7 mouse cellular contexts compared by ENCODE assay signal in genomic region chr5:122157827-122158381, GRCm38 (mm10). TPM values are rescaled to one million over a fixed set of nuclear protein-coding genes. Genes with fewer than 3 reads are reported as not detected.
DNase-seq lines count a peak whose midpoint lies in the region; ATAC-seq lines count a peak whose summit lies in the region.

Ppp1cc (plus strand) TSS chr5:122158278.

- ATAC-seq in intestine, embryonic 16.5 days, result peak; percentile 90
- peak; percentile 93 for ATAC-seq in midbrain, embryonic 13.5 days

- peak within 1 kb of the TSS; percentile 91 for H3K27ac ChIP-seq in intestine, embryonic 16.5 days (ENCODE audit: low read length)
- peak within 1 kb of the TSS; percentile 95 for H3K27ac ChIP-seq in limb, embryonic 10.5 days
- H3K27ac ChIP-seq in midbrain, embryonic 13.5 days, result peak within 1 kb of the TSS; percentile 89

- H3K9me3 ChIP-seq in intestine, embryonic 16.5 days (ENCODE audit: control insufficient read depth, low read length), result no peaks in the 10 kb centered on the region
- H3K9me3 ChIP-seq in limb, embryonic 10.5 days (replicated peaks), result no peaks in the 10 kb centered on the region
- no peaks in the 10 kb centered on the region for H3K9me3 ChIP-seq in midbrain, embryonic 13.5 days

- WGBS in intestine, embryonic 16.5 days, result under 1% methylated on average over 50 of the region's 54 CpGs
- 1% methylated on average over 54 of the region's 54 CpGs for WGBS in limb, embryonic 10.5 days
- WGBS in midbrain, embryonic 13.5 days, result under 1% methylated on average over 51 of the region's 54 CpGs

- peak within 1 kb of the TSS; percentile 88 for H3K9ac ChIP-seq in intestine, embryonic 16.5 days (ENCODE audit: low read depth, low read length)
- H3K9ac ChIP-seq in midbrain, embryonic 13.5 days (replicated peaks), result peak within 1 kb of the TSS; percentile 98

- DNase-seq in adrenal gland, adult 2 months, result peak; percentile 95
- DNase-seq in embryo, embryonic 11 days, result peak; percentile 98
- DNase-seq in gastrocnemius, postnatal 4 days (ENCODE audit: low spot score in 2 of 2), result peak; percentile 92 to 94
- peak; percentile 99 for DNase-seq in limb, embryonic 10.5 days (ENCODE audit: low spot score)
- peak; percentile 83 for DNase-seq in spleen, adult 12 weeks (ENCODE audit: low spot score)

- H3K4me3 ChIP-seq in intestine, embryonic 16.5 days (ENCODE audit: low read length), result peak within 1 kb of the TSS; percentile 67
- H3K4me3 ChIP-seq in limb, embryonic 10.5 days, result peak within 1 kb of the TSS; percentile 93
- H3K4me3 ChIP-seq in midbrain, embryonic 13.5 days (replicated peaks), result peak within 1 kb of the TSS; percentile 73

- peaks cover 7% of the 10 kb centered on the region; the same call in 1 of the 2 replicates for H3K36me3 ChIP-seq in intestine, embryonic 16.5 days (ENCODE audit: control insufficient read depth, insufficient read depth, low read length)
- peaks cover 38% of the 10 kb centered on the region for H3K36me3 ChIP-seq in limb, embryonic 10.5 days
- H3K36me3 ChIP-seq in midbrain, embryonic 13.5 days, result peaks cover 8% of the 10 kb centered on the region; the same call in 1 of the 2 replicates

- peak within 1 kb of the TSS; percentile 76 for H3K4me2 ChIP-seq in intestine, embryonic 16.5 days (ENCODE audit: low read depth, low read length)
- H3K4me2 ChIP-seq in midbrain, embryonic 13.5 days (replicated peaks), result peak within 1 kb of the TSS; percentile 78

- peaks cover 61% of the 10 kb centered on the region for H3K4me1 ChIP-seq in intestine, embryonic 16.5 days (ENCODE audit: control insufficient read depth, insufficient read depth, low read length)
- H3K4me1 ChIP-seq in limb, embryonic 10.5 days, result peaks cover 63% of the 10 kb centered on the region
- peaks cover 51% of the 10 kb centered on the region for H3K4me1 ChIP-seq in midbrain, embryonic 13.5 days (replicated peaks)

- no peaks in the 10 kb centered on the region for H3K27me3 ChIP-seq in intestine, embryonic 16.5 days (replicated peaks; ENCODE audit: control insufficient read depth, insufficient read depth, low read length)
- 0 out of 2 replicates have a peak, but pooled peaks cover 6% of the 10 kb centered on the region for H3K27me3 ChIP-seq in limb, embryonic 10.5 days (ENCODE audit: low read depth, poor library complexity, severe bottlenecking)
- H3K27me3 ChIP-seq in midbrain, embryonic 13.5 days, result peaks cover 3% of the 10 kb centered on the region; the same call in 1 of the 2 replicates

RNA-seq across cellular contexts. Expression of gene Ppp1cc, which starts in this region (rescaled TPM):
- 100 to 1,000 TPM; 181 to 207 TPM for total RNA-seq in adrenal gland, adult 2 months (2021)
- 36.4 and 36.6 TPM in 2 replicates for polyA plus RNA-seq in adrenal gland, adult 2 months (2012; rRNA removed)
- 100 to 1,000 TPM; 134 to 152 TPM for total RNA-seq in gastrocnemius, postnatal 4 days (2021)
- polyA plus RNA-seq in intestine, embryonic 16.5 days (2015; fragmentation: Nextera tagmentation; extraction: Ambion mirVana), result 213 and 215 TPM in 2 replicates
- polyA plus RNA-seq in limb, embryonic 10.5 days (2016; fragmentation: Nextera tagmentation; extraction: Ambion mirVana), result 373 and 383 TPM in 2 replicates
- polyA plus RNA-seq in midbrain, embryonic 13.5 days (2015; fragmentation: Nextera tagmentation; extraction: Ambion mirVana), result 235 and 262 TPM in 2 replicates

Comparison
In these comparisons a context has a peak if more than half of its experiments do, and no peak if none do; other contexts are left out.
1. Peak in every context shown above with its lines: DNase-seq, ATAC-seq, H3K4me3 ChIP-seq and H3K27ac ChIP-seq.